Mouse (Mus musculus) liver, embryonic 16.5 days (tissue): ENCODE results near the gene Pla2r1. TPM values are rescaled to one million over a fixed set of nuclear protein-coding genes. Genes with fewer than 3 reads are reported as not detected.

Experiments
- ATAC-seq: fragments of 200-750 bp; cut with Nextera tagmentation; 2 replicates; pipeline ENCODE4 v1.8.0; 2017; ENCODE audit warnings: low read depth, mild to moderate bottlenecking, moderate number of reproducible peaks, moderate library complexity
- H3K27ac ChIP-seq: fragments of 300-500 bp; sonication (generic); 2 replicates; pipeline ENCODE4 v1.5.1; 2014; ENCODE audit warnings: mild to moderate bottlenecking, low read length
- H3K27me3 ChIP-seq: fragments of 300-500 bp; sonication (generic); 2 replicates; pipeline ENCODE4 v1.6.1; 2014; ENCODE audit warnings: low read depth, low read length, mixed read lengths; ENCODE audit not compliant: control insufficient read depth, insufficient read depth
- H3K36me3 ChIP-seq: fragments of 300-500 bp; sonication (generic); 2 replicates; pipeline ENCODE4 v1.6.1; 2014; ENCODE audit warnings: mild to moderate bottlenecking; ENCODE audit not compliant: control insufficient read depth, insufficient read depth
- H3K4me1 ChIP-seq: fragments of 300-500 bp; sonication (generic); 2 replicates; pipeline ENCODE4 v1.6.1; 2014; ENCODE audit warnings: low read depth, low read length, mixed read lengths; ENCODE audit not compliant: control insufficient read depth
- H3K4me2 ChIP-seq: fragments of 300-500 bp; sonication (generic); 2 replicates; pipeline ENCODE4 v1.6.1; 2014; ENCODE audit warnings: low read depth, low read length, mixed read lengths
- H3K4me3 ChIP-seq: fragments of 300-500 bp; sonication (generic); 2 replicates; pipeline ENCODE4 v1.5.1; 2014; ENCODE audit warnings: low read depth, mild to moderate bottlenecking, low read length
- H3K9ac ChIP-seq: fragments of 300-500 bp; sonication (generic); 2 replicates; pipeline ENCODE4 v1.6.1; 2014; ENCODE audit warnings: low read depth, low read length
- H3K9me3 ChIP-seq: fragments of 300-500 bp; sonication (generic); replicated peaks from 2 replicates; pipeline ENCODE4 v1.6.1; 2016; ENCODE audit warnings: low read length; ENCODE audit not compliant: control insufficient read depth
- WGBS: fragments of 180-500 bp; shearing (Covaris S2); extraction: QIAGEN DNeasy Blood & Tissue Kit; methylation state at CpG from one replicate; pipeline ENCODE4 v1.1.7; 2014; ENCODE audit not compliant: insufficient replicate concordance; 5-methylcytosine and 5-hydroxymethylcytosine counted together
- polyA plus RNA-seq: library from polyadenylated mRNA; unstranded; fragments of >200 nt; fragmentation: Nextera tagmentation; extraction: Ambion mirVana; gene quantifications from 2 replicates; pipeline ENCODE4 v1.2.1, GENCODE M21; 2015

Pla2r1 gene
- 0.27 and 0.53 TPM in 2 replicates for polyA plus RNA-seq

GRCm38 (mm10) chr2:60552902-60553682, at the start of gene Pla2r1:
Pla2r1 (minus strand) TSS chr2:60553308.
- no peak within 1 kb of the TSS; the same call in 1 of the 2 replicates for H3K9ac ChIP-seq
- H3K27me3 ChIP-seq: no peaks in the 10 kb centered on the region
- no peaks in the 10 kb centered on the region for H3K9me3 ChIP-seq
- H3K4me1 ChIP-seq: no peaks in the 10 kb centered on the region; the same call in 1 of the 2 replicates
- no peak within 1 kb of the TSS for H3K27ac ChIP-seq
- H3K36me3 ChIP-seq: no peaks in the 10 kb centered on the region
- 9% methylated on average over 33 of the region's 33 CpGs for WGBS
- H3K4me2 ChIP-seq: peak within 1 kb of the TSS; percentile 52
- H3K4me3 ChIP-seq: peak within 1 kb of the TSS; percentile 51
- no peak for ATAC-seq

- Histone ChIP-seq H3K4me2 (no peak overlapping the region), H3K9me3 (no peaks in the 10 kb centered on the region), H3K4me3 (no peak overlapping the region), H3K36me3 (no peaks in the 10 kb centered on the region), H3K4me1 (no peaks in the 10 kb centered on the region), H3K27me3 (no peaks in the 10 kb centered on the region), H3K27ac (no peak overlapping the region), H3K9ac (no peak overlapping the region)
- ATAC-seq: no peak
- WGBS: 57% methylated on average over 2 of the region's 2 CpGs
These were observed 48.2 kb upstream of the Pla2r1 start for GRCm38 (mm10) chr2:60601326-60601725.

- no peaks in the 10 kb centered on the region for H3K4me1 ChIP-seq
- H3K9me3 ChIP-seq: no peaks in the 10 kb centered on the region
- no peak overlapping the region for H3K9ac ChIP-seq
- ATAC-seq: no peak
- WGBS: 46% methylated on average over 2 of the region's 2 CpGs
- H3K27ac ChIP-seq: no peak overlapping the region
- H3K27me3 ChIP-seq: no peaks in the 10 kb centered on the region
- H3K4me3 ChIP-seq: no peak overlapping the region
- H3K36me3 ChIP-seq: no peaks in the 10 kb centered on the region
- H3K4me2 ChIP-seq: no peak overlapping the region
These were observed 47.8 kb upstream of the Pla2r1 start for GRCm38 (mm10) chr2:60600863-60601262.

- no peak for ATAC-seq
- H3K27me3 ChIP-seq: no peaks in the 10 kb centered on the region
- WGBS: 62% methylated on average over 4 of the region's 4 CpGs
These were observed 30.3 kb upstream of the Pla2r1 start for GRCm38 (mm10) chr2:60583416-60583815.

GRCm38 (mm10) chr2:60554561-60554960, 1.5 kb upstream of the Pla2r1 start:
- no peaks in the 10 kb centered on the region for H3K36me3 ChIP-seq
- no peaks in the 10 kb centered on the region for H3K9me3 ChIP-seq
- no peaks in the 10 kb centered on the region; the same call in 1 of the 2 replicates for H3K4me1 ChIP-seq
- H3K27me3 ChIP-seq: no peaks in the 10 kb centered on the region
- no peak overlapping the region for H3K4me3 ChIP-seq
- no peak overlapping the region for H3K9ac ChIP-seq
- no peak for ATAC-seq
- H3K27ac ChIP-seq: no peak overlapping the region
- WGBS: 22% methylated on average over 4 of the region's 4 CpGs
- no peak overlapping the region for H3K4me2 ChIP-seq

More at GRCm38 (mm10) chr2:60583416-60583815, 30.3 kb upstream of the Pla2r1 start:
- Histone ChIP-seq H3K4me1 (no peaks in the 10 kb centered on the region), H3K4me2 (no peak overlapping the region), H3K9ac (no peak overlapping the region), H3K4me3 (no peak overlapping the region), H3K27ac (no peak overlapping the region), H3K9me3 (no peaks in the 10 kb centered on the region), H3K36me3 (no peaks in the 10 kb centered on the region)

GRCm38 (mm10) chr2:60552177-60552901, 769 bp downstream of the Pla2r1 start:
- Histone ChIP-seq H3K9ac (no peak overlapping the region; the same call in 1 of the 2 replicates), H3K4me1 (no peaks in the 10 kb centered on the region; the same call in 1 of the 2 replicates), H3K27me3 (no peaks in the 10 kb centered on the region), H3K36me3 (no peaks in the 10 kb centered on the region), H3K4me2 (peak overlapping the region; percentile 52), H3K27ac (no peak overlapping the region), H3K9me3 (no peaks in the 10 kb centered on the region), H3K4me3 (peak overlapping the region; percentile 51)
- WGBS: 40% methylated on average over 21 of the region's 21 CpGs
- ATAC-seq: no peak

- Histone ChIP-seq H3K4me2 (no peak overlapping the region), H3K9ac (no peak overlapping the region), H3K4me1 (no peaks in the 10 kb centered on the region; the same call in 1 of the 2 replicates), H3K9me3 (no peaks in the 10 kb centered on the region), H3K4me3 (no peak overlapping the region), H3K27me3 (no peaks in the 10 kb centered on the region), H3K27ac (no peak overlapping the region), H3K36me3 (no peaks in the 10 kb centered on the region)
- ATAC-seq: no peak
- 56% methylated on average over 2 of the region's 2 CpGs for WGBS
These were observed 1.4 kb downstream of the Pla2r1 start for GRCm38 (mm10) chr2:60551673-60552072.

- WGBS: 74% methylated on average over 8 of the region's 8 CpGs
- ATAC-seq: no peak
- Histone ChIP-seq H3K36me3 (no peaks in the 10 kb centered on the region), H3K4me2 (no peak overlapping the region), H3K9ac (no peak overlapping the region), H3K9me3 (no peaks in the 10 kb centered on the region), H3K27me3 (no peaks in the 10 kb centered on the region), H3K4me1 (no peaks in the 10 kb centered on the region; the same call in 1 of the 2 replicates), H3K27ac (no peak overlapping the region), H3K4me3 (no peak overlapping the region)
These were observed 2.6 kb downstream of the Pla2r1 start for GRCm38 (mm10) chr2:60550521-60550920.

GRCm38 (mm10) chr2:60549851-60550250, 3.3 kb downstream of the Pla2r1 start:
- Histone ChIP-seq H3K27me3 (no peaks in the 10 kb centered on the region), H3K4me3 (no peak overlapping the region), H3K4me1 (no peaks in the 10 kb centered on the region; the same call in 1 of the 2 replicates), H3K27ac (no peak overlapping the region), H3K9me3 (no peaks in the 10 kb centered on the region), H3K36me3 (no peaks in the 10 kb centered on the region), H3K9ac (no peak overlapping the region), H3K4me2 (no peak overlapping the region)
- 74% methylated on average over 2 of the region's 2 CpGs for WGBS
- no peak for ATAC-seq
